Mouse (Mus musculus) stomach, postnatal 0 days (tissue): Measurements from ENCODE around the gene Slc43a1. TPM values are rescaled to one million over a fixed set of nuclear protein-coding genes. Genes with fewer than 3 reads are reported as not detected.
A peak's percentile ranks its signal among the peaks of the same experiment; 100 is the strongest.

Source experiments
- ATAC-seq: fragments of 200-750 bp; cut with Nextera tagmentation; 2 replicates; pipeline ENCODE4 v1.8.0; 2017; ENCODE audit not compliant: low FRiP score, low TSS enrichment
- DNase-seq: peaks from one replicate; pipeline ENCODE4 v3.0.0-alpha.2; 2016; ENCODE audit warnings: low spot score
- H3K27ac ChIP-seq: fragments of 300-500 bp; sonication (generic); replicated peaks from 2 replicates; pipeline ENCODE4 v1.5.1; 2014; ENCODE audit warnings: mild to moderate bottlenecking, control low read depth
- H3K27me3 ChIP-seq: fragments of 300-500 bp; sonication (generic); 2 replicates; pipeline ENCODE4 v1.6.1; 2014; ENCODE audit warnings: low read length; ENCODE audit not compliant: control insufficient read depth, insufficient read depth
- H3K36me3 ChIP-seq: fragments of 300-500 bp; sonication (generic); 2 replicates; pipeline ENCODE4 v1.6.1; 2014; ENCODE audit warnings: low read length, mixed read lengths; ENCODE audit not compliant: control insufficient read depth, insufficient read depth
- H3K4me1 ChIP-seq: fragments of 300-500 bp; sonication (generic); replicated peaks from 2 replicates; pipeline ENCODE4 v1.6.1; 2014; ENCODE audit warnings: antibody characterized with exemption; ENCODE audit not compliant: control insufficient read depth, insufficient read depth
- H3K4me2 ChIP-seq: fragments of 300-500 bp; sonication (generic); replicated peaks from 2 replicates; pipeline ENCODE4 v1.6.1; 2014; ENCODE audit warnings: low read depth, mild to moderate bottlenecking, control low read depth, moderate library complexity
- H3K4me3 ChIP-seq: fragments of 300-500 bp; sonication (generic); 2 replicates; pipeline ENCODE4 v1.5.1; 2014; ENCODE audit warnings: low read depth, low read length, control low read depth
- H3K9ac ChIP-seq: fragments of 300-500 bp; sonication (generic); 2 replicates; pipeline ENCODE4 v1.6.1; 2014; ENCODE audit warnings: mild to moderate bottlenecking, low read length, control low read depth, mixed read lengths
- H3K9me3 ChIP-seq: fragments of 300-500 bp; sonication (generic); 2 replicates; pipeline ENCODE4 v1.6.1; 2016; ENCODE audit warnings: low read length; ENCODE audit not compliant: control insufficient read depth
- CTCF ChIP-seq: IDR thresholded peaks from 2 replicates; pipeline ENCODE4 v1.5.1; 2016; ENCODE audit warnings: antibody characterized with exemption, low read depth, mild to moderate bottlenecking, moderate library complexity
- EP300 ChIP-seq: optimal IDR thresholded peaks from 2 replicates; pipeline ENCODE3; 2016; ENCODE audit warnings: antibody characterized with exemption
- WGBS: fragments of 180-500 bp; shearing (Covaris S2); extraction: QIAGEN DNeasy Blood & Tissue Kit; methylation state at CpG from one replicate; pipeline ENCODE4 v1.1.7; 2014; 5-methylcytosine and 5-hydroxymethylcytosine counted together
- polyA plus RNA-seq: library from polyadenylated mRNA; unstranded; fragments of >200 nt; fragmentation: Nextera tagmentation; extraction: Ambion mirVana; gene quantifications from 2 replicates; pipeline ENCODE4 v1.2.1, GENCODE M21; 2015

The Slc43a1 gene
- polyA plus RNA-seq, result 5.1 and 5.4 TPM in 2 replicates

- peak within 1 kb of the TSS; percentile 83 for H3K27ac ChIP-seq
- ATAC-seq (no peak), DNase-seq (no peak)
- WGBS, result 30% methylated on average over 10 of the region's 10 CpGs
- H3K4me2 ChIP-seq, result peak within 1 kb of the TSS; percentile 93
- TF ChIP-seq CTCF, result no peak
- TF ChIP-seq EP300, result no peak
- peak within 1 kb of the TSS; percentile 61 for H3K4me3 ChIP-seq
- H3K27me3 ChIP-seq, result no peaks in the 10 kb centered on the region
- no peaks in the 10 kb centered on the region for H3K9me3 ChIP-seq
- H3K36me3 ChIP-seq, result no peaks in the 10 kb centered on the region
- peaks cover 10% of the 10 kb centered on the region for H3K4me1 ChIP-seq
- peak within 1 kb of the TSS; percentile 73 for H3K9ac ChIP-seq
Observed at GRCm38 (mm10) chr2:84838593-84838949, at the start of gene Slc43a1. Gene Slc43a1 (plus strand): TSS chr2:84838850.

- Histone ChIP-seq H3K36me3 (no peaks in the 10 kb centered on the region), H3K27ac (no peak overlapping the region), H3K4me2 (no peak overlapping the region), H3K4me1 (no peaks in the 10 kb centered on the region), H3K9me3 (no peaks in the 10 kb centered on the region), H3K9ac (no peak overlapping the region), H3K4me3 (no peak overlapping the region), H3K27me3 (no peaks in the 10 kb centered on the region)
- TF ChIP-seq EP300, result no peak
- no peak for ATAC-seq
- DNase-seq, result no peak
- 54% methylated on average over 9 of the region's 9 CpGs for WGBS
Observed at GRCm38 (mm10) chr2:84790418-84790817, 48.2 kb upstream of the Slc43a1 start.

GRCm38 (mm10) chr2:84792516-84792915 lies 46.1 kb upstream of the Slc43a1 start:
- no peak overlapping the region for H3K9ac ChIP-seq
- H3K4me3 ChIP-seq, result no peak overlapping the region
- no peaks in the 10 kb centered on the region for H3K9me3 ChIP-seq
- no peak for ATAC-seq
- H3K4me2 ChIP-seq, result no peak overlapping the region
- 42% methylated on average over 3 of the region's 3 CpGs for WGBS
- no peaks in the 10 kb centered on the region for H3K4me1 ChIP-seq
- TF ChIP-seq EP300, result no peak
- no peak for TF ChIP-seq CTCF
- no peak overlapping the region for H3K27ac ChIP-seq
- H3K27me3 ChIP-seq, result no peaks in the 10 kb centered on the region
- H3K36me3 ChIP-seq, result no peaks in the 10 kb centered on the region
- DNase-seq, result no peak

- TF ChIP-seq EP300 (no peak), CTCF (no peak)
- Histone ChIP-seq H3K4me2 (no peak overlapping the region), H3K9ac (no peak overlapping the region), H3K27ac (no peak overlapping the region), H3K27me3 (no peaks in the 10 kb centered on the region), H3K4me1 (no peaks in the 10 kb centered on the region), H3K36me3 (no peaks in the 10 kb centered on the region), H3K4me3 (no peak overlapping the region), H3K9me3 (no peaks in the 10 kb centered on the region)
- 83% methylated on average over 3 of the region's 3 CpGs for WGBS
- DNase-seq (no peak), ATAC-seq (no peak)
Observed at GRCm38 (mm10) chr2:84793154-84793553, 45.5 kb upstream of the Slc43a1 start.

GRCm38 (mm10) chr2:84793871-84794270 lies 44.8 kb upstream of the Slc43a1 start:
- WGBS, result 82% methylated on average over 3 of the region's 3 CpGs
- no peak overlapping the region for H3K27ac ChIP-seq

GRCm38 (mm10) chr2:84797833-84798492 lies 40.7 kb upstream of the Slc43a1 start:
- no peaks in the 10 kb centered on the region for H3K36me3 ChIP-seq
- H3K27me3 ChIP-seq, result no peaks in the 10 kb centered on the region
- H3K9me3 ChIP-seq, result no peaks in the 10 kb centered on the region
- WGBS, result 13% methylated on average over 13 of the region's 13 CpGs
- peak overlapping the region; percentile 61 for H3K4me3 ChIP-seq
- H3K4me2 ChIP-seq, result peak overlapping the region; percentile 95
- H3K27ac ChIP-seq, result peak overlapping the region; percentile 79
- H3K4me1 ChIP-seq, result no peaks in the 10 kb centered on the region
- TF ChIP-seq EP300 (no peak), CTCF (peak; percentile 93)
- ATAC-seq (peak; percentile 60), DNase-seq (peak; percentile 76)
- H3K9ac ChIP-seq, result peak overlapping the region; percentile 63; the same call in 1 of the 2 replicates

More at GRCm38 (mm10) chr2:84793871-84794270, 44.8 kb upstream of the Slc43a1 start:
- Histone ChIP-seq H3K27me3 (no peaks in the 10 kb centered on the region), H3K9ac (no peak overlapping the region), H3K9me3 (no peaks in the 10 kb centered on the region), H3K36me3 (no peaks in the 10 kb centered on the region), H3K4me1 (no peaks in the 10 kb centered on the region), H3K4me3 (no peak overlapping the region), H3K4me2 (no peak overlapping the region)
- no peak for DNase-seq
- TF ChIP-seq CTCF, result no peak
- TF ChIP-seq EP300, result no peak
- no peak for ATAC-seq
